Mouse (Mus musculus): Measurements from ENCODE around the gene Egfr. TPM values are rescaled to one million over a fixed set of nuclear protein-coding genes. Genes with fewer than 3 reads are reported as not detected.
A peak's percentile ranks its signal among the peaks of the same experiment; 100 is the strongest.

The Egfr gene
- total RNA-seq, 2 experiments from 2014 or later, result 14.3 to 15.4 TPM

DNA sequence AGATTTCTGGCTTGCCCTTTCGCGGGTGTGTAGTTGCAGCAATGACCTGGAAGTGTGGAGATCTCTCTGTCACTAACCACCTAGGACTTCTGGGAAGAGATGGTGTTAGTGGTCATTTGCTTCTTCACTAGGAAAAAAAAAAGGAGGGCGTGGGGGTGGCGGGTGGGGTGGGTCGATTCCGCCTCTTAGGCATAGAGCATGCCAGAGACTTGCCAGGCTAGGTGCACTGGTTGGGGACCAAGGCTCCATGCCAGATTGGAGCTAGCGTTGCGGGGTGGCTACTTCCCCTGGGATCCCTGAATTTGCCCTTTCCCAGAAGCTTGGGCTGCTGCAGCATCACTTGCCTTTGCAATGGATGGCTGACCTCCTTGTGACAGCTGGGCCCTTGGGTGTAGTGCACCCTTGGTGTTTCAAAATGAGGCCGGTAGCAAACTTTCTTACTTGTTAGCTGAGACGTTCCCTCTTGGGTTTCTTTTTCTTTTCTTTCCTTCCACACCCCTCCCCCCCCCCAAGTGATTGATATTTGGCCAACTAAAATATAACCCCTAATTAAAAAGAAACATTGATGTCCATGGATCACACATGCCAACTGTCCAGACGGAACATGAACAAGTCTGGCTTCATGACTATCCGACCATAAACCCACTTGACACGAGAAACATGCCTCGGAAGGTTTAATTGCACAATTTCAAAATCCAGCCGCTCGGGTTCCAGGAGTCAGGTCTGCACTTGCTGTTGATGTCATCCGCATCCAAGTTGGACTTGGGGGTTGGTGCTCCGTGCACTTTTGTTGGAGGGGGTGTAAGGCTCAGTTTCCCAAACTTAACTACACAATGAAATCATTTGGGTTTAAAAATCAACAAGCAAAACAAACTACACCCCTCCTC, 1.4 kb downstream of the Egfr start:
- intact Hi-C loops (cut with DNase I), result loop anchor here (2.0 to 10.0 kb wide), 5 partner anchors 39 to 219 kb away; no protein-coding TSS in a partner anchor
- DNase-seq (ENCODE audit: extremely low spot score in 1 of 2, low spot score in 2 of 2), result no peak
- Histone ChIP-seq H3K4me3 (peak overlapping the region; percentile 54), H3K27ac (no peak overlapping the region; the same call in 1 of the 2 replicates)
- TF ChIP-seq CTCF (IDR thresholded peaks at IDR 0.05), result no peak

GRCm38 (mm10) chr11:16759930-16760329, 7.9 kb downstream of the Egfr start:
- H3K4me3 ChIP-seq, result no peak overlapping the region
- H3K27ac ChIP-seq, result no peak overlapping the region
- TF ChIP-seq CTCF (IDR thresholded peaks at IDR 0.05), result no peak
- no peak for DNase-seq (ENCODE audit: extremely low spot score in 1 of 2, low spot score in 2 of 2)
- intact Hi-C loops (cut with DNase I), result loop anchor here (10.0 kb wide), 1 partner anchor 225 kb away; no protein-coding TSS in a partner anchor

GRCm38 (mm10) chr11:16761184-16761583, 9.2 kb downstream of the Egfr start:
- no peak overlapping the region for H3K27ac ChIP-seq
- H3K4me3 ChIP-seq, result no peak overlapping the region
- DNase-seq (ENCODE audit: extremely low spot score in 1 of 2, low spot score in 2 of 2), result no peak
- intact Hi-C loops (cut with DNase I), result no loop called here
- TF ChIP-seq CTCF (IDR thresholded peaks at IDR 0.05), result no peak

- H3K4me3 ChIP-seq, result no peak overlapping the region
- intact Hi-C loops (cut with DNase I), result no loop called here
- no peak for DNase-seq (ENCODE audit: extremely low spot score in 1 of 2, low spot score in 2 of 2)
- no peak for TF ChIP-seq CTCF (IDR thresholded peaks at IDR 0.05)
- no peak overlapping the region for H3K27ac ChIP-seq
Observed at GRCm38 (mm10) chr11:16766038-16766815, 14.2 kb downstream of the Egfr start.

DNA sequence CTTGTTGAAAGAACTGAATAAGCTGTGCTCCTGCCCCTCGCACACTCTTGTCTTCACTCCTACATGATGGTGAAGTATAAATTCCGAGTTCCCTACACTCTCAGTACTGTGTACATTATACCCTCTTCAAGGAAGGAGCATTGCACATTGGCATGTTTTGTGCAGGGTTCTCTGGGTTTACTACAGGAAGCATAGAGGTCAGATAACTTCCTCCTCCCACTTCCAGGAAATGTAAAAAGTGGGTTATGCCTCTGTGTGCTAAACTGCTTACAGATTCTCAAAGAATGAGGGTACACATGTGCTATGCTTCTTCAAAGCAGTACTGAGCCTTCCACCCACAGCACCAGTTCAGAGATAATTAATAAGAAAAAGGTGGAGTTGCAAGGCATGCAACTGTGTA, 16.0 kb downstream of the Egfr start:
- no peak for DNase-seq (ENCODE audit: extremely low spot score in 1 of 2, low spot score in 2 of 2)
- no peak overlapping the region for H3K27ac ChIP-seq
- intact Hi-C loops (cut with DNase I), result no loop called here
- H3K4me3 ChIP-seq, result no peak overlapping the region
- no peak for TF ChIP-seq CTCF (IDR thresholded peaks at IDR 0.05)

- no peak for TF ChIP-seq CTCF (IDR thresholded peaks at IDR 0.05)
- intact Hi-C loops (cut with DNase I), result no loop called here
- DNase-seq (ENCODE audit: extremely low spot score in 1 of 2, low spot score in 2 of 2), result no peak
- H3K27ac ChIP-seq, result no peak overlapping the region
- H3K4me3 ChIP-seq, result no peak overlapping the region
Observed at GRCm38 (mm10) chr11:16769276-16769675, 17.3 kb downstream of the Egfr start.

DNA sequence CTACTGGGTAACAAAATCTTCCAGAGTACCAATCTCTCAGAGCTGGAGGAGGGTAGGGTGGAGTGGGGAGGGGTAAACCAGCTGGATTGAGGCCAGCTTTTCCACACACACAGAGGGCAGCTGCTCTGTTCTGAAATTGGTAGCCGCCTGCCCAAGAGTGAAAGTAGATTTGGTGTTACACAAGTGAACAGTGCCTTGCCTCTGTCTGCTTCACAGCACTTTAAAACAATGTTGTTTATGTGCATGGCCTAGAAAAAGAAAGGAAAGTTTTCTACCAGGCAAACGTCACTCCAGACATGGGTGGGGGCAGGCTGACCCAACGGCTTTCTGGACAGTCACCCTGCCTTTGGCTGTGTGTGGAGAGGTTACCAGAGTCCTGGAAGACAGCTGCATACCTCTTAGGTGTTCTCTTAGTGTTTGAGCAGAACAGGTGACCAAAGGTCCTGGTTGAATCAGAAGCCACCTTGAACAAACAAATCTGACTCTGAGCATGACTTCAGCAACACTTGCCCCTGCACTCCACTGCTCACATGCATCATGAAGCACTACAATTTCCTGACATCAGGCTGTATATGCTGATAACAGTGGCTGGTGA, 17.8 kb downstream of the Egfr start:
- TF ChIP-seq CTCF (IDR thresholded peaks at IDR 0.05), result no peak
- no peak for DNase-seq (ENCODE audit: extremely low spot score in 1 of 2, low spot score in 2 of 2)
- Histone ChIP-seq H3K27ac (no peak overlapping the region), H3K4me3 (no peak overlapping the region)
- intact Hi-C loops (cut with DNase I), result no loop called here

GRCm38 (mm10) chr11:16770966-16771365, 19.0 kb downstream of the Egfr start:
- intact Hi-C loops (cut with DNase I), result no loop called here
- TF ChIP-seq CTCF (IDR thresholded peaks at IDR 0.05), result no peak
- Histone ChIP-seq H3K4me3 (no peak overlapping the region), H3K27ac (no peak overlapping the region)
- DNase-seq (ENCODE audit: extremely low spot score in 1 of 2, low spot score in 2 of 2), result no peak

DNA sequence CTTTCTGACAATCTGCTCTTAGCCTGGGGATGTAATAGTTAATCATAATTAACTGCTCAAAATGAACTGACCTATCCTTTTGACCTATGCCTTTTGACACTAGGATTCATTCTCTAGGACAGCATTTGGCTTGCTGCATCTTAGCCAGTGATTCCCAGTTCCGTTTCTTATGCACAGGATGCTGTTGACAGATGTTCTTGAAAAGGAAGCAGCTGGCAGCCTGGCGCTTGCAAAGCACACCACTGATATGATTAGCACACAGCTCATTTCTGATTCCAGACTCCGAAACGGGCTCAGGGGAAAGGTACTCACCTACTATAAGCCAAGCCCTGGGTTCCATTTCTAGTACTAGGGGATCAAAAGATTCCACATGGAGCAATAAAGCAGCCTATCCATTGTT, 20.7 kb downstream of the Egfr start:
- intact Hi-C loops (cut with DNase I), result no loop called here
- DNase-seq (ENCODE audit: extremely low spot score in 1 of 2, low spot score in 2 of 2), result no peak
- Histone ChIP-seq H3K4me3 (no peak overlapping the region), H3K27ac (no peak overlapping the region)
- no peak for TF ChIP-seq CTCF (IDR thresholded peaks at IDR 0.05)

DNA sequence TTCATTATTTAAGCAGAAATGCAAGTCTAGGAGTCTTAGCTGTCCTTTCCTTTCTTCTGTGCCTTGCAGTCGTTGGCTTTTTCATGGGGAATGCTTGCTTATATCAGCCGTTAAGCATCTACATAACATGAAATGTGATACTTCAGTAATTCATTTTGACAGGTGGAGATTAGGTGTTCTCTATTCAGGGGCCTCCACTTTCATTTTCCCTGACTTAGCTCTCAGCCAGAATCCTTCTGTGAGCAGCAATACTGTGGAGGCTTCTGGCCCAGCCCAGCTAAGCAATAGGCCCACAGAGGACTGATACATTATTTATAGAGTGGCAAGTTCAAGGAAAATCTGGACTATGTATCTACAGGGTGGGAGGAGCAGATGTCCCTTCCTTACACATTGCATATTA, 25.0 kb downstream of the Egfr start:
- no peak for DNase-seq (ENCODE audit: extremely low spot score in 1 of 2, low spot score in 2 of 2)
- Histone ChIP-seq H3K27ac (no peak overlapping the region), H3K4me3 (no peak overlapping the region)
- intact Hi-C loops (cut with DNase I), result no loop called here
- TF ChIP-seq CTCF (IDR thresholded peaks at IDR 0.05), result no peak

GRCm38 (mm10) chr11:16781604-16782003, 29.6 kb downstream of the Egfr start:
- no peak for DNase-seq (ENCODE audit: extremely low spot score in 1 of 2, low spot score in 2 of 2)
- no peak overlapping the region for H3K27ac ChIP-seq
- intact Hi-C loops (cut with DNase I), result no loop called here
- TF ChIP-seq CTCF (IDR thresholded peaks at IDR 0.05), result no peak
- H3K4me3 ChIP-seq, result no peak overlapping the region
